Mouse (Mus musculus): ENCODE measurements around the gene Socs7.

- TF ChIP-seq POLR2A (IDR thresholded peaks at IDR 0.05; ENCODE audit: control insufficient read depth, extremely low read depth, insufficient read depth, low read length, poor library complexity) (no peak), CTCF (IDR thresholded peaks at IDR 0.05; ENCODE audit: borderline replicate concordance, control insufficient read depth, extremely low read depth, insufficient read depth, low read length, poor library complexity) (no peak)
These were observed 28.5 kb upstream of the Socs7 start for GRCm38 (mm10) chr11:97333896-97334295.
